Mouse (Mus musculus): Measurements from ENCODE around the gene Bricd5.

DNA sequence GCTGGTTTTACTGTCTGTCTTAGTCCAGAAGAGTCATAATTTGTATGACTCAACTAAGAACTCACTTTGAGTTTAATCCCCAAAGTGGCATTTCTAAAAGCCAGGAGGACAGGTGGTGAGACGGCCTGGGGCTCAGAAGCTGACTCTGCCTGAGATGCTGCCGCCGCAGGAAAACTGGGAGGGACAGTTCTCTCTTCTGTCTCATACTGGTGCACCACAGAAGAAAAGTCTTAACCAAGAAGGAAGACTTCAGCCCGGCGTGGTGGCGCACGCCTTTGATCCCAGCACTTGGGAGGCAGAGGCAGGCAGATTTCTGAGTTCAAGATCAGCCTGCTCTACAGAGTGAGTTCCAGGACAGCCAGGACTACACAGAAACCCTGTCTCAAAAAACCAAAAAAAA lies 47.8 kb upstream of the Bricd5 start:
- TF ChIP-seq CTCF (IDR thresholded peaks at IDR 0.05; ENCODE audit: low read depth) (no peak), EP300 (IDR thresholded peaks at IDR 0.05; ENCODE audit: low read depth) (no peak)
